ENCODE assay signal across 12 mouse cellular contexts in the genomic region with DNA sequence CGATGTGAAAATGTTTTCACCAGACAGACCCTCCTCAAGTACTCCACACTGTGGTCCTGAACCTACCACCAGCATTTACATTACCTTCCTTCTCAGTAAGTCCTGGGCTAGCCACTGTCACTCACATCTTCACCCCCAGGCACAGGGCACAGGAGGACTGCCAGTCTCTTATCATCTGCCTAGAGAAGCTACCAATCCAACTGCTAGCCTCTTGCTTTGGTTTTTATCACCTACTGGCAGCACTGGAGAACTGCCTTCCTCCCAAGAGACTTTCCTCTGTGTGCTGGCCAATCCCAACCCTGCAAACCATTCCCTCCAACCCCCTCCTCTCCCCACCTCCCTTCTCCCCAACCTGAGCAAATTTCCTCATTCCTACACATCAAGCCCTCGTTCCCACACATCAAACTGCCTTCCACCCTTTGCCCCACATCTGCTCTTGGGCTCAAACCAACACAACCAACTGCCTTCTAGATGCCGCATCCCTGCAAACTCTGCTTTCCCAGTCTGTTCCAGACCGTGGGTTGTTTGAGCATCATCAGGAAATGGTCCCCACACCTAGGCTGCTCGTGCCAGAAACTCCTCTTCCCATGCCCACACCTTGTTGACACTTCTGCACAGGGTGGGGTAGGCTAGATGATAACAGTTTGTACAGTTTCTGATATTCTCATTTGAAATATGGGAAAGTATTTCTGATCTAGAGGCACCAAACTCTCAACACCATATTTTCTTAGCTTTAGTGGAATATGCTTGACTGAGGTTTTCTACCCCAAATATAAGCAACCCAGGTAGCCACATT. TPM values are rescaled to one million over a fixed set of nuclear protein-coding genes. Genes with fewer than 3 reads are reported as not detected.
DNase-seq lines count a peak whose midpoint lies in the region; ATAC-seq lines count a peak whose summit lies in the region.
"Had no signal": no experiment of that assay in that cellular context is flagged by ENCODE, and none has a peak within 500 bp of the region (broad histone marks: within the 10 kb centered on the region; RNA-seq: fewer than 3 reads in every experiment).

No protein-coding gene starts in this region.

- intact Hi-C loops in heart, postnatal 25 days (cut with DNase I) = no loop called here

- WGBS in heart, embryonic 16.5 days = 63% methylated on average over 5 of the region's 5 CpGs
- 53% methylated on average over 5 of the region's 5 CpGs for WGBS in intestine, embryonic 16.5 days
- WGBS in forebrain, embryonic 16.5 days = 80% methylated on average over 5 of the region's 5 CpGs

- peak; percentile 42; the same call in 1 of the 2 replicates for ATAC-seq in heart, embryonic 16.5 days (replicated peaks; ENCODE audit: extremely low read depth, insufficient read depth, low FRiP score)
- peak; percentile 71 for ATAC-seq in intestine, embryonic 16.5 days
- no peak for ATAC-seq in forebrain, embryonic 16.5 days
- ATAC-seq: CD4-positive, CD25-positive, alpha-beta regulatory T cell, adult 4 months had no signal

- H3K4me1 ChIP-seq in heart, embryonic 16.5 days (ENCODE audit: control insufficient read depth, insufficient read depth, low read length) = peaks cover 62% of the 10 kb centered on the region
- H3K4me1 ChIP-seq in brown adipose tissue, adult 24 weeks (ENCODE audit: control insufficient read depth, insufficient read depth, insufficient read length, low read length) = peaks cover 36% of the 10 kb centered on the region
- peaks cover 19% of the 10 kb centered on the region for H3K4me1 ChIP-seq in intestine, embryonic 16.5 days (ENCODE audit: control insufficient read depth, insufficient read depth, low read length)
- no peaks in the 10 kb centered on the region; the same call in 1 of the 2 replicates for H3K4me1 ChIP-seq in forebrain, embryonic 16.5 days (replicated peaks; ENCODE audit: control insufficient read depth, insufficient read depth, low read length)

- no peaks in the 10 kb centered on the region for H3K36me3 ChIP-seq in heart, embryonic 16.5 days (ENCODE audit: control insufficient read depth, insufficient read depth)
- H3K36me3 ChIP-seq in intestine, embryonic 16.5 days (ENCODE audit: control insufficient read depth, insufficient read depth, low read length) = no peaks in the 10 kb centered on the region
- H3K36me3 ChIP-seq in forebrain, embryonic 16.5 days (ENCODE audit: control insufficient read depth, insufficient read depth) = no peaks in the 10 kb centered on the region
- H3K36me3 ChIP-seq: hindbrain, embryonic 15.5 days had no signal

- H3K9me3 ChIP-seq in heart, embryonic 16.5 days (replicated peaks; ENCODE audit: control insufficient read depth, low read length) = no peaks in the 10 kb centered on the region
- no peaks in the 10 kb centered on the region for H3K9me3 ChIP-seq in intestine, embryonic 16.5 days (ENCODE audit: control insufficient read depth, low read length)
- no peaks in the 10 kb centered on the region for H3K9me3 ChIP-seq in forebrain, embryonic 16.5 days (ENCODE audit: control insufficient read depth, low read length)
- H3K9me3 ChIP-seq: hindbrain, embryonic 15.5 days had no signal

- peak overlapping the region; percentile 22 for H3K27ac ChIP-seq in heart, embryonic 16.5 days (ENCODE audit: low read length)
- H3K27ac ChIP-seq in brown adipose tissue, adult 24 weeks (replicated peaks; ENCODE audit: low read depth, low read length) = peak overlapping the region; percentile 46; the same call in 1 of the 2 replicates
- no peak overlapping the region for H3K27ac ChIP-seq in intestine, embryonic 16.5 days (ENCODE audit: low read length)
- no peak overlapping the region for H3K27ac ChIP-seq in forebrain, embryonic 16.5 days (ENCODE audit: low read length)
- H3K27ac ChIP-seq: hindbrain, embryonic 15.5 days; kidney, postnatal 0 days had no signal

- no peak overlapping the region for H3K9ac ChIP-seq in heart, embryonic 16.5 days (ENCODE audit: low read length)
- H3K9ac ChIP-seq in intestine, embryonic 16.5 days (ENCODE audit: low read depth, low read length) = no peak overlapping the region
- no peak overlapping the region for H3K9ac ChIP-seq in forebrain, embryonic 16.5 days (replicated peaks; ENCODE audit: low read depth, low read length)
- H3K9ac ChIP-seq: hindbrain, embryonic 15.5 days had no signal

- no peak overlapping the region for H3K4me3 ChIP-seq in heart, embryonic 16.5 days (ENCODE audit: low read length)
- H3K4me3 ChIP-seq in brown adipose tissue, adult 24 weeks (ENCODE audit: insufficient read depth, low read depth, low read length) = no peak overlapping the region
- no peak overlapping the region for H3K4me3 ChIP-seq in intestine, embryonic 16.5 days (ENCODE audit: low read length)
- H3K4me3 ChIP-seq in forebrain, embryonic 16.5 days (replicated peaks; ENCODE audit: low read length) = no peak overlapping the region
- H3K4me3 ChIP-seq: hindbrain, embryonic 15.5 days had no signal

- H3K4me2 ChIP-seq in heart, embryonic 16.5 days (ENCODE audit: low read depth, low read length) = no peak overlapping the region
- H3K4me2 ChIP-seq in intestine, embryonic 16.5 days (ENCODE audit: low read depth, low read length) = no peak overlapping the region
- no peak overlapping the region for H3K4me2 ChIP-seq in forebrain, embryonic 16.5 days (ENCODE audit: low read length)
- H3K4me2 ChIP-seq: hindbrain, embryonic 15.5 days had no signal

- DNase-seq in heart, postnatal 25 days (ENCODE audit: low spot score) = no peak
- peak; percentile 60 to 64 for DNase-seq in spleen, postnatal 10 days (ENCODE audit: low spot score in 2 of 2)
- no peak for DNase-seq in right cerebral cortex, adult 2 months (ENCODE audit: low spot score in 2 of 2)
- DNase-seq: adrenal gland, adult 2 months; gastrocnemius, postnatal 10 days had no signal

- H3K27me3 ChIP-seq in heart, embryonic 16.5 days (ENCODE audit: control insufficient read depth, insufficient read depth, low read length) = no peaks in the 10 kb centered on the region
- H3K27me3 ChIP-seq in intestine, embryonic 16.5 days (replicated peaks; ENCODE audit: control insufficient read depth, insufficient read depth, low read length) = no peaks in the 10 kb centered on the region
- H3K27me3 ChIP-seq in forebrain, embryonic 16.5 days (replicated peaks; ENCODE audit: control insufficient read depth, insufficient read depth, low read length) = no peaks in the 10 kb centered on the region
- H3K27me3 ChIP-seq: hindbrain, embryonic 15.5 days had no signal

RNA-seq across cellular contexts. Expression of gene Pacsin2, which starts 40.6 kb away (rescaled TPM):
- 73.3 and 74.2 TPM in 2 replicates for polyA plus RNA-seq in heart, embryonic 16.5 days (2015; fragmentation: Nextera tagmentation; extraction: Ambion mirVana)
- total RNA-seq in heart, postnatal 25 days (2021) = 100 to 1,000 TPM; 179 to 215 TPM
- polyA plus RNA-seq in brown adipose tissue, adult 24 weeks (2012; ENCODE audit: insufficient read depth, insufficient read length, missing spikeins) = 42.5 and 50.0 TPM in 2 replicates
- polyA plus RNA-seq in intestine, embryonic 16.5 days (2015; fragmentation: Nextera tagmentation; extraction: Ambion mirVana) = 76.4 and 81.6 TPM in 2 replicates
- polyA plus RNA-seq in forebrain, embryonic 16.5 days (2015; fragmentation: Nextera tagmentation; extraction: Ambion mirVana) = 19.8 and 20.0 TPM in 2 replicates

Comparison
In these comparisons a context has a peak if more than half of its experiments do, and no peak if none do; other contexts are left out.
1. H3K27ac ChIP-seq: peak in heart, embryonic 16.5 days (single experiment) and brown adipose tissue, adult 24 weeks (single experiment); none in intestine, embryonic 16.5 days (single experiment) and forebrain, embryonic 16.5 days (single experiment).
2. DNase-seq: peak in spleen, postnatal 10 days (2 of 2); none in heart, postnatal 25 days (single experiment) and right cerebral cortex, adult 2 months (0 of 2).